Mouse (Mus musculus): ENCODE results near the gene Ifna16. TPM values are rescaled to one million over a fixed set of nuclear protein-coding genes. Genes with fewer than 3 reads are reported as not detected.
A peak's percentile ranks its signal among the peaks of the same experiment; 100 is the strongest.

The Ifna16 gene
- polyA plus RNA-seq, 1 experiment from 2014 or later, result not detected

- Histone ChIP-seq H3K27me3 (ENCODE audit: insufficient read depth, low read length) (no peaks in the 10 kb centered on the region), H3K4me1 (ENCODE audit: insufficient read depth) (no peaks in the 10 kb centered on the region), H3K27ac (ENCODE audit: low read depth) (no peak overlapping the region), H3K4me3 (ENCODE audit: low read depth, low read length) (peak overlapping the region; percentile 46), H3K4me2 (ENCODE audit: low read depth, low read length) (peak overlapping the region; percentile 64), H3K36me3 (replicated peaks; ENCODE audit: insufficient read depth, low read length) (no peaks in the 10 kb centered on the region), H3K9me3 (ENCODE audit: low read length) (no peaks in the 10 kb centered on the region), H3K9ac (replicated peaks) (0 out of 2 replicates have a peak overlapping the region, but pooled peaks have one; percentile 40)
- ATAC-seq (no peak), DNase-seq (no peak)
- TF ChIP-seq EP300 (IDR thresholded peaks at IDR 0.05; ENCODE audit: low read depth), result no peak
- no peak for TF ChIP-seq CTCF (IDR thresholded peaks at IDR 0.05; ENCODE audit: low read depth)
- WGBS (ENCODE audit: insufficient replicate concordance), result 45% methylated on average over 8 of the region's 8 CpGs
Measured at GRCm38 (mm10) chr4:88640704-88641076, 36.0 kb downstream of the Ifna16 start.

- Histone ChIP-seq H3K9me3 (ENCODE audit: low read length) (no peaks in the 10 kb centered on the region), H3K4me2 (ENCODE audit: low read depth, low read length) (no peak within 1 kb of the TSS), H3K27ac (ENCODE audit: low read depth) (no peak within 1 kb of the TSS), H3K4me1 (ENCODE audit: insufficient read depth) (no peaks in the 10 kb centered on the region), H3K36me3 (replicated peaks; ENCODE audit: insufficient read depth, low read length) (no peaks in the 10 kb centered on the region), H3K9ac (replicated peaks) (no peak within 1 kb of the TSS), H3K27me3 (ENCODE audit: insufficient read depth, low read length) (no peaks in the 10 kb centered on the region), H3K4me3 (ENCODE audit: low read depth, low read length) (no peak within 1 kb of the TSS)
- WGBS (ENCODE audit: insufficient replicate concordance), result 82% methylated on average over 4 of the region's 4 CpGs
- DNase-seq, result no peak
- TF ChIP-seq CTCF (IDR thresholded peaks at IDR 0.05; ENCODE audit: low read depth), result no peak
- TF ChIP-seq EP300 (IDR thresholded peaks at IDR 0.05; ENCODE audit: low read depth), result no peak
- ATAC-seq, result no peak
Measured at GRCm38 (mm10) chr4:88634311-88634710, 42.4 kb downstream of the Ifna16 start, which contains the start of gene C87499. Gene C87499 (minus strand): TSS chr4:88634411.

Other genes starting within 250 kb of the Ifna16 start
- 5.3 TPM in 2 replicates for gene Hacd4, start 238.0 kb downstream of the Ifna16 start, polyA plus RNA-seq (2015; fragmentation: Nextera tagmentation; extraction: Ambion mirVana)
- gene Ifnb1, start 154.2 kb downstream of the Ifna16 start, polyA plus RNA-seq (2015; fragmentation: Nextera tagmentation; extraction: Ambion mirVana), result not detected in 2 replicates
- gene Ifna15, start 118.7 kb downstream of the Ifna16 start, polyA plus RNA-seq (2015; fragmentation: Nextera tagmentation; extraction: Ambion mirVana), result not detected in 2 replicates
- not detected in 2 replicates for gene Ifna14, start 105.1 kb downstream of the Ifna16 start, polyA plus RNA-seq (2015; fragmentation: Nextera tagmentation; extraction: Ambion mirVana)
- gene Ifna9, start 84.5 kb downstream of the Ifna16 start, polyA plus RNA-seq (2015; fragmentation: Nextera tagmentation; extraction: Ambion mirVana), result not detected in 2 replicates
- gene Ifna12, start 73.5 kb downstream of the Ifna16 start, polyA plus RNA-seq (2015; fragmentation: Nextera tagmentation; extraction: Ambion mirVana), result not detected in 2 replicates
- gene C87499, start 42.5 kb downstream of the Ifna16 start, polyA plus RNA-seq (2015; fragmentation: Nextera tagmentation; extraction: Ambion mirVana), result not detected in 2 replicates
- gene Ifna13, start 32.5 kb downstream of the Ifna16 start, polyA plus RNA-seq (2015; fragmentation: Nextera tagmentation; extraction: Ambion mirVana), result not detected in 2 replicates
- gene Ifna2, start 7.0 kb upstream of the Ifna16 start, polyA plus RNA-seq (2015; fragmentation: Nextera tagmentation; extraction: Ambion mirVana), result not detected in 2 replicates
- gene Ifnab, start 14.4 kb upstream of the Ifna16 start, polyA plus RNA-seq (2015; fragmentation: Nextera tagmentation; extraction: Ambion mirVana), result not detected in 2 replicates
- 0.15 and 0.22 TPM in 2 replicates for gene Gm26566, start 44.9 kb upstream of the Ifna16 start, polyA plus RNA-seq (2015; fragmentation: Nextera tagmentation; extraction: Ambion mirVana)
- gene Klhl9, start 45.5 kb upstream of the Ifna16 start, polyA plus RNA-seq (2015; fragmentation: Nextera tagmentation; extraction: Ambion mirVana), result 18.6 and 20.1 TPM in 2 replicates
- not detected in 2 replicates for gene Gm13271, start 77.9 kb upstream of the Ifna16 start, polyA plus RNA-seq (2015; fragmentation: Nextera tagmentation; extraction: Ambion mirVana)
- gene Gm13283, start 83.2 kb upstream of the Ifna16 start, polyA plus RNA-seq (2015; fragmentation: Nextera tagmentation; extraction: Ambion mirVana), result 0.13 TPM in 1 of 2 replicates, not detected in the other
- not detected in 2 replicates for gene Gm13290, start 96.9 kb upstream of the Ifna16 start, polyA plus RNA-seq (2015; fragmentation: Nextera tagmentation; extraction: Ambion mirVana)
- gene Gm13289, start 100.0 kb upstream of the Ifna16 start, polyA plus RNA-seq (2015; fragmentation: Nextera tagmentation; extraction: Ambion mirVana), result not detected in 2 replicates
- not detected in 2 replicates for gene Gm13272, start 102.9 kb upstream of the Ifna16 start, polyA plus RNA-seq (2015; fragmentation: Nextera tagmentation; extraction: Ambion mirVana)
- not detected in 2 replicates for gene Ifnz, start 105.2 kb upstream of the Ifna16 start, polyA plus RNA-seq (2015; fragmentation: Nextera tagmentation; extraction: Ambion mirVana)
- not detected in 2 replicates for gene Gm13276, start 108.8 kb upstream of the Ifna16 start, polyA plus RNA-seq (2015; fragmentation: Nextera tagmentation; extraction: Ambion mirVana)
- gene Gm13277, start 111.7 kb upstream of the Ifna16 start, polyA plus RNA-seq (2015; fragmentation: Nextera tagmentation; extraction: Ambion mirVana), result not detected in 2 replicates
- gene Gm13278, start 114.6 kb upstream of the Ifna16 start, polyA plus RNA-seq (2015; fragmentation: Nextera tagmentation; extraction: Ambion mirVana), result not detected in 2 replicates
- not detected in 2 replicates for gene Gm13275, start 117.6 kb upstream of the Ifna16 start, polyA plus RNA-seq (2015; fragmentation: Nextera tagmentation; extraction: Ambion mirVana)
- gene Gm13279, start 120.5 kb upstream of the Ifna16 start, polyA plus RNA-seq (2015; fragmentation: Nextera tagmentation; extraction: Ambion mirVana), result not detected in 2 replicates
- 0.17 and 0.25 TPM in 2 replicates for gene Gm13285, start 122.7 kb upstream of the Ifna16 start, polyA plus RNA-seq (2015; fragmentation: Nextera tagmentation; extraction: Ambion mirVana)
- not detected in 2 replicates for gene Gm13287, start 126.3 kb upstream of the Ifna16 start, polyA plus RNA-seq (2015; fragmentation: Nextera tagmentation; extraction: Ambion mirVana)
- not detected in 2 replicates for gene Gm13288, start 128.6 kb upstream of the Ifna16 start, polyA plus RNA-seq (2015; fragmentation: Nextera tagmentation; extraction: Ambion mirVana)
- gene Ifna7, start 139.3 kb upstream of the Ifna16 start, polyA plus RNA-seq (2015; fragmentation: Nextera tagmentation; extraction: Ambion mirVana), result not detected in 2 replicates
- gene Ifna11, start 143.0 kb upstream of the Ifna16 start, polyA plus RNA-seq (2015; fragmentation: Nextera tagmentation; extraction: Ambion mirVana), result not detected in 2 replicates
- gene Ifna6, start 150.5 kb upstream of the Ifna16 start, polyA plus RNA-seq (2015; fragmentation: Nextera tagmentation; extraction: Ambion mirVana), result not detected in 2 replicates
- not detected in 2 replicates for gene Ifna5, start 158.6 kb upstream of the Ifna16 start, polyA plus RNA-seq (2015; fragmentation: Nextera tagmentation; extraction: Ambion mirVana)
- gene Ifna4, start 164.9 kb upstream of the Ifna16 start, polyA plus RNA-seq (2015; fragmentation: Nextera tagmentation; extraction: Ambion mirVana), result not detected in 2 replicates
- not detected in 2 replicates for gene Ifna1, start 173.2 kb upstream of the Ifna16 start, polyA plus RNA-seq (2015; fragmentation: Nextera tagmentation; extraction: Ambion mirVana)
- gene Ifne, start 203.3 kb upstream of the Ifna16 start, polyA plus RNA-seq (2015; fragmentation: Nextera tagmentation; extraction: Ambion mirVana), result not detected in 2 replicates